Mouse (Mus musculus) kidney, adult 18-20 months (tissue): Measurements from ENCODE around the gene Stil.
"Not testable (repeated sequence)": the region's sequence is repeated elsewhere in the genome, so short reads cannot be mapped to it uniquely, and the experiment has no call there.

Source experiments
- DNase-seq: peaks from one replicate; pipeline ENCODE4 v3.0.0; 2021

Gene Stil

DNA sequence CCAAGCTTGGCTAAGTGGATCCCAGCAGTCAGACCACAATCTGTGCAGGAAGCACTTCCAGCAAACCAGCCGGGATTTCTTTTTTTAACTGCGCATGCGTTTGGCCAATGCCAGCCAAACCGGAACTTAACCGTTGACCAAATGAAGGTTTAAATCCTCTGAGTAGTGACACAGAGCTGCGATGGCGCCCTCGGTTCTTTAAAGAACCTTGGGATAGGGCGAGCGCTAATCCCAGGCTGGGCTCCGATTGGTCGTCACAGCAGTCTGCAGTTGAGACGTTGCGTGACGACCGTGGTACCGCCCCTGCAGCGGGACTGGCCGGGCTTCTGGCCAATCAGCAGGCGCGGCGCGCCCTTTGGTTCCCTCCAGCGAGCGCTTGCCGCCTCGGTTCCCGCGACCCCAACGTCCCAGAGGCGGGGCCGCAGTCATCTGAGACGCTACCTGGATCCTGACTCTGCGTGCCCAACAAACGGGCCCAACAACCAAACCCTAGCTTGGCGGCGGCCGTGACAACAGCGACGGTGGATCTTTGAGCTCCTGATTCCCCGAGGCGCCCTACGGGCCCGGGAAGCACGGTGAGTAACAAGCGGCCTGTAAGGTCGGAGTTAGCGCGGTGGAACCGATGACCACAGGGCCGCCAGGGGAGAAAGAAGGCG lies at the start of gene Stil:
Gene Stil (plus strand): TSS at position 387 of the 656 bp plus-strand sequence.
- DNase-seq, result peak; percentile 93

- no peak for DNase-seq
Observed at GRCm38 (mm10) chr4:114953172-114953571, 46.8 kb upstream of the Stil start.

DNA sequence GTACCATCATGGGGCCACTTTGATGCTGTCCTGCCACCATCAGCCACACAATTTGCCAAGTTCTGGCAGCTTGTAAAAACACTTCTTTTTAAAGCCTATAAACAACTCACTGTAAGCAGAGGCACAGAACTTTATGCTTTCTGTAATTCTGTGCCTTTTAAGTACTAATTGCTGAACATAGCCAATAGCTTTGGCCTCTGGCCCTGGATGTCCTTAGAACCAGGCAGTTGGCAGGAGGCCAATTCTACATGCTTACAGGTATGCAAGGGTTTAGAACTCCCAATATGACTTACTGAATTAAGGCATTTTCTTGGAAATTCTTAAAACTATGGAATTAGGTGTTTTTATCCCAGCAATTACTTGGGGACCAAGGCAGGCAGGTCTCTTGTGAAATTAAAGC lies 42.6 kb upstream of the Stil start:
- peak; percentile 16 for DNase-seq

DNA sequence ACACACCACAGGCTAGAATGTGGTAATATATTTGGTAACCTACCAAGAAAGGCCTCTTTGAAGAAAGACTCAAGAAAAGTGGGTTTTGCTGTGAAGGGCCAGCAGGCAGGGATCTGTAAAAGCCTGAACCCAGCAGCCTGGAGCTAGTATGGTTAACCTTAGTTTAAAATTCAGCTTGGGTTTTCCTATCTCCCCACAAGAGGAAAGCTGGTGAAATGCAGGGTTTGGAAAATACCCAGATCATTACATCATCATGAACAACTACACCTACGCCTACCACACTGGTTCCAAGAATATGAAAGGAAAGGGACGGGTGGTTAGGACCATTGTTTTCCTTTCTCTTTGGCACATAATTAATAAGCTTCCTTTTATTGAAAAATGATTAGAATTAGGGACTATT lies 41.7 kb upstream of the Stil start:
- no peak for DNase-seq

DNA sequence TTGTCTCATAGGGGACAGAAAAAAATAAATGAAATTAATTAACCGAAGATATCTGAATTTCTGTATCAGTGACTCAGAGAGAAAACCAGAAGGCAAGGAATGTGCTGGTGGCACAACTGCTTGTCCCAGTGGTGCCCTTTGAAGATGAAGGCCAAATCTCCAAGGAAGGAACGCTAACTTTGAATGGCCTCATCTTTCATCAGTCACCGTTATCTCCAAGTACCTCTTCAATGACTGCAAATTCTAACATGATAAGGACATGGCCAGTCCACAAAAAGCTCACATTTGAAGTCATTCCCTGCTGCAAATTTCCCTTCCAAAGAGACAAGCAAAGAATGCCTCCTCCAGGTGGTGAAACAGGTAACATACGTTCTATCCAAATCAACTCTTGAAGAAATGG lies 41.2 kb upstream of the Stil start:
- no peak for DNase-seq

DNA sequence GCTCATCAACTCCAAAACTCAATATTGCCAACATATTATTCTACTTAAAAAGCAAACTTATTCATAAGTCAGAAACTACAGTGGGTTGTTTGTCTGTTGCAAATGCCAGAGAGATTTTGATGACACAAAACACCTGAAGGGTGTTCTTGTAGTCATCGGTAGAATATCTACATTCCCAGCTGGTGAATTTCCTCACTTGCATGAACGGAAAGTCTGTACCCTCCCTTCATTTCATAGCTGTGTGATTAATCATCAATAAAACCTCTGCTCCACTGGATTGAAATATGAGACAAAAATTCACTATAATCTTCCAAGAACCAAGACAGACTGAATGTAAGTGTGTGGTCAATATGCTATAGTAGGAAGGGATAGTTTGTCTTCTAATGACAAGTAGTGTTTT lies 40.4 kb upstream of the Stil start:
- DNase-seq, result no peak

DNA sequence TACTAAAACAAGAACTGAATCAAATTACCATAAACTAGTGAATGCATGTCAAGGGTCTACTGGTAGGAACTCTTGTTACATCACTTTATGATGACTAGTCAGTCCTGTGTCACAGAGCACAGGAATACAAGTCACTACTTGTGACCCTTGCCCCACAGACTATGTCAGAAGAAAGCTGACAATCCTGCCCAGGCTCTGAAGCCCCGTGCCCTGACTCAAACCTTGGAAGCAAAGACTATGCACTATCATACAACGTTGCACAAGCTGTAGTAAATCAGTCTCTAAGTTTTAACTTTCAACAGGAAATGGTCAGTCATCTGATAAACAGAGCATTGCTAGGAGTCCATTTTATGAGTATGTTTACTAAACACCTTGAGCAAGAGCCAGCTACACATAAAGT lies 39.1 kb upstream of the Stil start:
- not testable (repeated sequence) for DNase-seq

DNA sequence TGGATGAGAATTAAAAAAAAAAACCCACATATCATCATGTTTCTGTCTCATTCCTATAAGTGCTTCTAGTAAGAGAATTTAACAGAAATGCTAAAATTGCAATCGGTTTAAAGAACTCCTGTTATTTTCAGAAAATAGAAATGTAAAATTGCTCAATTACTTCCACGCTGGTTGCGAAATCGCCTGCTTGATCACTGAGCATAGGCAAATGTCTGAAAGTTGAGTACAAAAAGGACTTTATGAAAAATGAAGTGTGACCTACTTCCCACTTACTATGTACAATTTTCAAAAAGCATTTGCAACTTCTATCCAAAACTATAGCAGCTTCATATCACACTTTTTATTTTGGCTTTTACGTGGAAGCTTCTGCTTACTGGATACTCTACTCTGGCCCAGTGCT lies 29.2 kb upstream of the Stil start:
- DNase-seq, result no peak

- no peak for DNase-seq
Observed at GRCm38 (mm10) chr4:114973229-114973740, 26.7 kb upstream of the Stil start.

DNA sequence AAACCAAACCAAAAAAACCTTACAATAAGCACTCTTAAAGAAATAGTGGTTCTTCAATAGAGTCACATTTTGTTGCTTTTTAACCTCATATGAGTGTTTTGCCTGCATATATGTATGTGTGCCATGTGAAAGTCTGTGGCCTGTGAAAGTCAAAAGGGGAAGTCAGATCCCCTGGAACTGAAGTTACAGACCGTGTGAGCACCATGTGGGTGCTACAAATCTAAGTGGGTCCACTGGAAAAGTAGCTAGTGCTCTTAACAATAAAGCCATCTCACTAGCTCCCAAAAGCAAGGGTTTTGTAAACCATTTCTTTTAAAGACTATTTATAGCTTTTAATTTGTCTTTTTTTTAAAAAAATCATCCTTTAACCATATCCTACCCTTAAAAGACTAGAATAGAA lies 17.3 kb upstream of the Stil start:
- no peak for DNase-seq

DNA sequence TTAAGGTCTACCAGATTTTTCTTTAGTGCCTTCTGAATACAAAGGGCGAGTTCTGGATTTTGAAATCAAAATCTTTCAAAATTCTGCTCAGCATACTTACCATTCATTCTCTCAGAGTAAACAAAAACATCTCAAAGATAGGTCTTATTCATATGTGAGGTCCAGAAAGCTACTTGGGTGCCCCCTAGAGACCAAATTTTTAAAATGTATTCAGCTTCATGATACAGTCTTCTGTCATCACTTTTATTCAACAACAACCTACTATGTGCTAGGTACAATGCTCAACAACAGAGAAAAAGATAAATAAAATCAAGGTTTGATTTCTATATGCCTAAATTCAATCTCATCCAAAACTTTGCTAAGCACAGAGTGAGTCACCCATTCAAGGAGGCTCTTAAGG lies 16.9 kb upstream of the Stil start:
- no peak for DNase-seq

- no peak for DNase-seq
Observed at GRCm38 (mm10) chr4:114986211-114986590, 13.8 kb upstream of the Stil start.

- peak; percentile 87 for DNase-seq
Observed at GRCm38 (mm10) chr4:114986591-114987432, 13.1 kb upstream of the Stil start, which contains the start of gene Cmpk1. TSS of gene Cmpk1 (minus strand) at chr4:114987241.

- no peak for DNase-seq
Observed at GRCm38 (mm10) chr4:114994218-114994617, 5.7 kb upstream of the Stil start.

GRCm38 (mm10) chr4:114997051-114997450 lies 2.9 kb upstream of the Stil start:
- DNase-seq, result peak; percentile 12

DNA sequence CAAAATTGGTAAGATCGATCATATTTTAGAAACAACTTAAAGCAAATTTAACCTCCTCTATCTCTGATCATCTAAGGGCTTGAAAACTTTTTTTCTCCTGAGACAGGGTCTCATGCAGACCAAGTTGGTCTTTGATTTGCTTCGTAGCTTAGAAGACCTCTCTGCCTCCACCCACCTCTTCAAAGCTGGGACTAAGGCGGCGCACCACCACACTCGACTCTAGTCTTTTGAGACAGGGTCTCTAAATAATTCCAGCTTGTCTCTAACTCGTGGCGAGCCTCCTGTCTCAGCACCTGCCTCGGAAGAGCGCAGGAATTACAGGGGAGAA lies 550 bp upstream of the Stil start:
- no peak for DNase-seq

- DNase-seq, result no peak
Observed at GRCm38 (mm10) chr4:115000429-115000795, 453 bp downstream of the Stil start.

- no peak for DNase-seq
Observed at GRCm38 (mm10) chr4:115014276-115014675, 14.3 kb downstream of the Stil start.

- no peak for DNase-seq
Observed at GRCm38 (mm10) chr4:115019997-115020396, 20.0 kb downstream of the Stil start.

- no peak for DNase-seq
Observed at GRCm38 (mm10) chr4:115035043-115035442, 35.1 kb downstream of the Stil start.

DNA sequence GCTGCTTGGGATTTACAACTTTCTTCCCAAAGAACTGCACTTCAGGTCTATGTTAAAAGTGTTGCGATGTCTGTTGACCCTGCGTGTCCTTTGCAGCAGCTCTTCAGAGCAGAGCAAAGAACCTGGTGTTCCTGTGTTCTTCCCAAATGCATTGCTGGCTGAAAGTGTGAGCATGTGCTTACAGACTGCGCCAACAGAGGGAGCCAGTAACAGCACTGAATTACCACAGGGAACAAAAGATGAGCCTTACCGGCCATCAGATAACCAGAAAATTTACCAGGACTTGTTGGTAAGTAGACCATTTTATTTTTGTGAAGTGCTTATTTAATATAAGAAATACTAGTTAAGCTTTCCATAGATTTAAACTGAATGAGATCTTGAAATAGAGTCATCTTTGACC lies 38.3 kb downstream of the Stil start:
- peak; percentile 73 for DNase-seq

DNA sequence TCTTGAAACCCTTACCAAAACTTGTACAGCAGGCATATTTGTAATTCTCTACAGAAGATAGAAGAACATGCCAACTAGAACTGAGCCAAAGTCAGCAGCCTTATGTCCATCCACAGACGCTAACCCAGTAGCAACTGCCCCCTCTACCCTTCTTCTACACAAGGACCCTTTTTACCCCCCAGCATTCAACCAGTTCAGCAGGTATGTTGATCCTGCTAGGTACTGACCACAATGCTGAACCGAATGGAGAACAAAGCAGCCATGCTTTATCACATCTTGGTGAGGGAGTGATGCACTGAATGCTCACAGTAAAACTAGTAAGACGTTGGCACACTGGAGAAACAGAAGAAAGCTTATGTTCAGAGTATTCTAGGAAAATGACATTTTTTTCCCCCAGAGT lies 45.7 kb downstream of the Stil start:
- DNase-seq, result no peak

GRCm38 (mm10) chr4:115047750-115048149 lies 47.8 kb downstream of the Stil start:
- peak; percentile 82 for DNase-seq

GRCm38 (mm10) chr4:115048190-115048589 lies 48.2 kb downstream of the Stil start:
- no peak for DNase-seq
